Mouse (Mus musculus) midbrain, postnatal 0 days (tissue): ENCODE results near the gene Prr7. TPM values are rescaled to one million over a fixed set of nuclear protein-coding genes. Genes with fewer than 3 reads are reported as not detected.

Experiments
- ATAC-seq: fragments of 200-750 bp; cut with Nextera tagmentation; 2 replicates; pipeline ENCODE4 v1.8.0; 2017; ENCODE audit warnings: moderate number of reproducible peaks, mild to moderate bottlenecking, moderate TSS enrichment, moderate library complexity; ENCODE audit not compliant: low FRiP score
- DNase-seq: peaks from one replicate; pipeline ENCODE4 v3.0.0-alpha.2; 2015; ENCODE audit warnings: low spot score
- H3K27ac ChIP-seq: fragments of 300-500 bp; sonication (generic); 2 replicates; pipeline ENCODE4 v1.5.1; 2014; ENCODE audit warnings: low read depth, mild to moderate bottlenecking, low read length, mixed read lengths
- H3K27me3 ChIP-seq: fragments of 300-500 bp; sonication (generic); 2 replicates; pipeline ENCODE4 v1.6.1; 2014; ENCODE audit warnings: low read length, control low read depth, mixed read lengths; ENCODE audit not compliant: insufficient read depth
- H3K36me3 ChIP-seq: fragments of 300-500 bp; sonication (generic); 2 replicates; pipeline ENCODE4 v1.6.1; 2014; ENCODE audit warnings: low read length, control low read depth, mixed read lengths; ENCODE audit not compliant: insufficient read depth
- H3K4me1 ChIP-seq: fragments of 300-500 bp; sonication (generic); 2 replicates; pipeline ENCODE4 v1.6.1; 2014; ENCODE audit warnings: mild to moderate bottlenecking, control low read depth, antibody characterized with exemption, low read length, mixed read lengths; ENCODE audit not compliant: insufficient read depth
- H3K4me2 ChIP-seq: fragments of 300-500 bp; sonication (generic); 2 replicates; pipeline ENCODE4 v1.6.1; 2014; ENCODE audit warnings: low read depth, mild to moderate bottlenecking, low read length, mixed read lengths; ENCODE audit not compliant: poor library complexity, severe bottlenecking
- H3K4me3 ChIP-seq: fragments of 300-500 bp; sonication (generic); 2 replicates; pipeline ENCODE4 v1.5.1; 2014; ENCODE audit warnings: low read depth, mild to moderate bottlenecking, low read length, moderate library complexity
- H3K9ac ChIP-seq: fragments of 300-500 bp; sonication (generic); replicated peaks from 2 replicates; pipeline ENCODE4 v1.6.1; 2014; ENCODE audit warnings: mild to moderate bottlenecking, low read length, moderate library complexity, mixed read lengths; ENCODE audit not compliant: poor library complexity, severe bottlenecking
- H3K9me3 ChIP-seq: fragments of 300-500 bp; sonication (generic); 2 replicates; pipeline ENCODE4 v1.6.1; 2016; ENCODE audit warnings: low read length, control low read depth
- CTCF ChIP-seq: IDR thresholded peaks from 2 replicates; pipeline ENCODE4 v1.5.1; 2016; ENCODE audit warnings: antibody characterized with exemption, mild to moderate bottlenecking
- WGBS: fragments of 180-500 bp; shearing (Covaris S2); extraction: QIAGEN DNeasy Blood & Tissue Kit; methylation state at CpG from one replicate; pipeline ENCODE4 v1.1.7; 2014; 5-methylcytosine and 5-hydroxymethylcytosine counted together
- polyA plus RNA-seq: library from polyadenylated mRNA; unstranded; fragments of >200 nt; fragmentation: Nextera tagmentation; extraction: Ambion mirVana; gene quantifications from 2 replicates; pipeline ENCODE4 v1.2.1, GENCODE M21; 2015
- total RNA-seq: library from RNA; depleted of rRNA; stranded (reverse); fragments of >200 nt; gene quantifications from 2 replicates; pipeline ENCODE4 v1.2.3, GENCODE M21; 2014

Gene Prr7
- total and polyA plus RNA-seq, 2 experiments from 2014 or later = 8.1 to 131 TPM

DNA sequence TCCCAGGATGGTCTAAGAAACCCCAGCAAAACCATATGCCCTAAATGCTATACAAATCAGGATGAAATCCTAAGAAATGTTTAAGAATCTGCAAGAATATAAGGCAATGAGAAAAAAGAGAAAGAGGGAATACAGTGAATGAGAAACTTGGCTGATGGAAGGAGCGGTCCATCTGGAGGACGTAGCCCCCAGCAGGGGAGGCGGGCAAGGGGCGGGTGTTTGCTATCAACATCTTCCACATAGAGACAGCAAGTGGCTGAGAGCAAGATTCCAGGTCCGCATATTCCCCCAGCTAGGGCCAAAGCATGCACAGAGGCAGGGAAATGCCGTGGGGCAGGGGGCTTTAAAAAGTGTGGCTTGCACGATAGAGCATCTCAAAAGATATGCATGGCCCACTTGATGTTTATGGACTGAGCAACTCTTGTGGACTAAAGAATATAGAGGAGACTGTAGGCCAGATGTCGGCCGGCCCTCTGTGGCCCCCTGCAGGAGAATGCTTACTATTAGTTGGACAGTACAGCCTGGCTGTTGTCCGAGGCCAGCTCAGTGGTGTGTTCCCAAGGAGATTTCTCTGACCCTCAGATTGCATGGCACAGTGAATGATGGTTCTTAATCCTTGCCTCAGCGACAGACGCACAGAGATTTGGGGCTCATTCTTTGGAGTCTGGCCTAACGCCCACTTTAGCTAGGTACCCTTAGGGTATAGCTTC is 4.9 kb downstream of the Prr7 start:
- Histone ChIP-seq H3K4me2 (no peak overlapping the region), H3K9me3 (no peaks in the 10 kb centered on the region), H3K4me1 (peaks cover 20% of the 10 kb centered on the region; the same call in 1 of the 2 replicates), H3K27me3 (no peaks in the 10 kb centered on the region), H3K4me3 (no peak overlapping the region), H3K27ac (no peak overlapping the region), H3K9ac (no peak overlapping the region), H3K36me3 (no peaks in the 10 kb centered on the region)
- DNase-seq (peak; percentile 68), ATAC-seq (no peak)
- WGBS = 27% methylated on average over 13 of the region's 13 CpGs
- TF ChIP-seq CTCF = peak; percentile 65

DNA sequence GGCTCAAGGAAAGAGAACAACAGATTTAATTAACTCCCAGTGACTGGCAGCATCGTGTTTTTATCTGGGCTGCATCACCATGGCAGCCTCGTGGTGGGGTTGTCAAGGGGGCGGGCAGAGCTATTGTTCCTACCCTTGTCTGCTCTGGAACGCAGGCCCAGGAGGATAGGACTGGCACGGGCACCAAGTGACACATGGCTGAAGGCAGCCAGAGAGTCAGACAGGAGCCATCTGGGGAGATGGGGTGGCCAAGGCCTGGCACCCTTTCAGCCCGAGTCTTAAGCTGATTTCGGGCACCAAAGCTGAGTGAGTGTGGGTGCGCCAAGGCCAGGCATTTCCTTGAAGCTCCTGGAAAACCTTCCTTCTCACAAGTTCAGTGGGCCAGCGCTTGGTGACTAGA is 6.3 kb downstream of the Prr7 start:
- peak; percentile 17; the same call in 1 of the 2 replicates for ATAC-seq
- no peaks in the 10 kb centered on the region for H3K27me3 ChIP-seq
- peaks cover 9% of the 10 kb centered on the region for H3K36me3 ChIP-seq
- no peaks in the 10 kb centered on the region for H3K9me3 ChIP-seq
- peak overlapping the region; percentile 98; the same call in 1 of the 2 replicates for H3K4me2 ChIP-seq
- WGBS = 22% methylated on average over 9 of the region's 9 CpGs
- H3K9ac ChIP-seq = peak overlapping the region; percentile 29; the same call in 1 of the 2 replicates
- peak; percentile 84 for DNase-seq
- TF ChIP-seq CTCF = no peak
- H3K27ac ChIP-seq = peak overlapping the region; percentile 65
- H3K4me1 ChIP-seq = peaks cover 18% of the 10 kb centered on the region; the same call in 1 of the 2 replicates
- no peak overlapping the region for H3K4me3 ChIP-seq

DNA sequence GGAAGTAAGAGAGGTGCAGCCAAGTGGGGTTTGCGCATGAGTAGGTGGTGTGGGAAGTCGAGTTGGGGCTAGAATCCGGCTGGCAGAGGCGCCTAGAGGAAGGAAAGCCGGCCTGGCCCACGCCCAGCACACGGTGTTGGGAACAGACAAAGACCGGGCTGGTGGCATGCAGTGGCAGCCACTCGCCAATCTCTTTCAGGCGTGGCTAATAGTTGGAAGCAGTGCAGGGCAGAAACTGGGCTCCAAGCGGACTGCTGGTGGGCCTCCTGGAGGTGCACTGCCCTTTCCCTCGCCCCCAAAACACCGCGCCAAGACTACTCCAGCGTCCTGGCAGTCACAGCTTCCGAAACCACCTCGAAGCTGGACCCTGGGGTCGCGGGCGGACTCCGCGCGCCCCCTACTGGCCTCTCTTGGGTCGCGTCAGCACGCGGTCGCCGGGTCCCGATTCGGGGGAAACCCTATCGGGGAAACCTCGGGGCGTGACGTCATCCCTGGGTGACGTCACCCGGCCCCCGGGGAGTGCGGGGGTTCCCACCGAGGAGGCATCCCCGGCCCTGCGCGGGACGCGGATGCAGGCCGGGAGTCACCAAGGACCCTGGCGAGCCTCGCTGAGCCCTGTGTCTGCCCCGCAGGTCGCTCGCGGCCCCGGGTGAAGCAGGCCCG is 7.2 kb downstream of the Prr7 start:
- no peaks in the 10 kb centered on the region for H3K9me3 ChIP-seq
- H3K9ac ChIP-seq = peak overlapping the region; percentile 77
- peak; percentile 59 for ATAC-seq
- no peaks in the 10 kb centered on the region for H3K27me3 ChIP-seq
- peaks cover 10% of the 10 kb centered on the region; the same call in 1 of the 2 replicates for H3K4me1 ChIP-seq
- peak; percentile 93 for TF ChIP-seq CTCF
- peak; percentile 90 for DNase-seq
- H3K27ac ChIP-seq = peak overlapping the region; percentile 91
- peak overlapping the region; percentile 98 for H3K4me2 ChIP-seq
- H3K36me3 ChIP-seq = peaks cover 18% of the 10 kb centered on the region
- under 1% methylated on average over 53 of the region's 54 CpGs for WGBS
- H3K4me3 ChIP-seq = peak overlapping the region; percentile 49

DNA sequence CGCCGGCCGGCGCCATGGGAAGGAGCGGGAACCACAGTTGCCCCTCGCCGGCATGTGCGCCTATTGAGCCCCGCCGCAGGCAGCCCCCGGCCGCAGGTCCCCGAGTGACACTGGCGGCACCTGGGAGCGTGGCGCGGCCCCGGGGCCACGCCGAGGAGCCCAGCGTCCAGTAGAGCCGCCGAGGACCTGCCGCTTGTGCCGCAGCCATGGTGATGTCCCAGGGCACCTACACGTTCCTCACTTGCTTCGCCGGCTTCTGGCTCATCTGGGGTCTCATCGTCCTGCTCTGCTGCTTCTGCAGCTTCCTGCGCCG is 7.7 kb downstream of the Prr7 start:
- Histone ChIP-seq H3K27ac (peak overlapping the region; percentile 91), H3K9me3 (no peaks in the 10 kb centered on the region), H3K4me1 (peaks cover 10% of the 10 kb centered on the region; the same call in 1 of the 2 replicates), H3K4me3 (peak overlapping the region; percentile 49), H3K27me3 (no peaks in the 10 kb centered on the region), H3K9ac (peak overlapping the region; percentile 77), H3K4me2 (peak overlapping the region; percentile 98), H3K36me3 (peaks cover 21% of the 10 kb centered on the region)
- ATAC-seq (peak; percentile 25), DNase-seq (no peak)
- 2% methylated on average over 28 of the region's 31 CpGs for WGBS
- no peak for TF ChIP-seq CTCF

- DNase-seq (peak; percentile 72), ATAC-seq (peak; percentile 49)
- peaks cover 27% of the 10 kb centered on the region for H3K36me3 ChIP-seq
- peak; percentile 19; the same call in 1 of the 2 replicates for TF ChIP-seq CTCF
- H3K27me3 ChIP-seq = no peaks in the 10 kb centered on the region
- peak overlapping the region; percentile 49 for H3K4me3 ChIP-seq
- peak overlapping the region; percentile 91 for H3K27ac ChIP-seq
- no peaks in the 10 kb centered on the region for H3K9me3 ChIP-seq
- H3K9ac ChIP-seq = peak overlapping the region; percentile 77
- H3K4me2 ChIP-seq = peak overlapping the region; percentile 98
- WGBS = 1% methylated on average over 90 of the region's 103 CpGs
- H3K4me1 ChIP-seq = peaks cover 10% of the 10 kb centered on the region; the same call in 1 of the 2 replicates
These were observed 8.3 kb downstream of the Prr7 start for GRCm38 (mm10) chr13:55472132-55473022.
